In the genomic region with DNA sequence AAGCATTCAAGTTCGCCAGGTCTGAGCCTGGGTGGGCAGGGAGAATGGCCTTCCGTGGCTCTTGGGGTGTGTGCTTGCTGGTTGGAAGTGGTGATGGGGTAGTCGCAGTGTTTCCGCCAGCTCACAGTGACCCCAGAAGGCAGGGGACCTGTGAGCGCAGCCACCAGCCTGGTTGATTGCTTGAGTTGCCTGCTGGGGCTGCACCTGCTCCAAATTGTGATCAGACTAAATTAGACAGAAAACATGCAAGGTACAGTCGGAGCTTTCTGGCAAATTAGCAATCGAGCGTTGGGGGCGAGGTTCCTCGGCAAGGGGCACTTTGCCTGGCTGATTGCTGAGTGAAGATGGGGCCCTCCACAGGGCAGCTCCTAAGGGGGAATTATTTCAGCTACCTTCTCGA, we compare ENCODE assay signal across 23 mouse cellular contexts. TPM values are rescaled to one million over a fixed set of nuclear protein-coding genes. Genes with fewer than 3 reads are reported as not detected.
A peak's percentile ranks its signal among the peaks of the same experiment; 100 is the strongest.
DNase-seq lines count a peak whose midpoint lies in the region; ATAC-seq and TF ChIP-seq lines count a peak whose summit lies in the region.
"Had no signal": no experiment of that assay in that cellular context is flagged by ENCODE, and none has a peak within 500 bp of the region (broad histone marks: within the 10 kb centered on the region; RNA-seq: fewer than 3 reads in every experiment).

No protein-coding gene starts in this region.

- peaks cover 12% of the 10 kb centered on the region for H3K4me1 ChIP-seq in cerebellum, adult 2 months (ENCODE audit: control insufficient read depth, insufficient read depth, low read length)
- peaks cover 12% of the 10 kb centered on the region for H3K4me1 ChIP-seq in hindbrain, embryonic 16.5 days (ENCODE audit: control insufficient read depth, insufficient read depth, low read depth, low read length)
- peaks cover 21% of the 10 kb centered on the region for H3K4me1 ChIP-seq in hindbrain, embryonic 10.5 days (replicated peaks)
- peaks cover 37% of the 10 kb centered on the region for H3K4me1 ChIP-seq in E14TG2a.4 (replicated peaks; ENCODE audit: low read depth, low read length)
- H3K4me1 ChIP-seq in limb, embryonic 10.5 days, result peaks cover 8% of the 10 kb centered on the region

- H3K27me3 ChIP-seq in cerebellum, adult 2 months (ENCODE audit: control insufficient read depth, insufficient read depth, low read length), result peaks cover 1% of the 10 kb centered on the region; the same call in 1 of the 2 replicates
- no peaks in the 10 kb centered on the region for H3K27me3 ChIP-seq in hindbrain, embryonic 16.5 days (replicated peaks; ENCODE audit: control insufficient read depth, insufficient read depth, low read length)
- 0 out of 2 replicates have a peak, but pooled peaks cover 6% of the 10 kb centered on the region for H3K27me3 ChIP-seq in hindbrain, embryonic 10.5 days (ENCODE audit: insufficient read depth, poor library complexity, severe bottlenecking)
- no peaks in the 10 kb centered on the region for H3K27me3 ChIP-seq in E14TG2a.4 (ENCODE audit: insufficient read depth, low read length)
- H3K27me3 ChIP-seq in limb, embryonic 10.5 days (ENCODE audit: low read depth, poor library complexity, severe bottlenecking), result no peaks in the 10 kb centered on the region
- H3K27me3 ChIP-seq: CH12.LX; embryonic facial prominence, embryonic 12.5 days; heart, embryonic 15.5 days; liver, embryonic 15.5 days had no signal

- no peaks in the 10 kb centered on the region for H3K9me3 ChIP-seq in hindbrain, embryonic 16.5 days (ENCODE audit: control insufficient read depth, low read length)
- H3K9me3 ChIP-seq in hindbrain, embryonic 10.5 days, result no peaks in the 10 kb centered on the region
- H3K9me3 ChIP-seq in E14TG2a.4 (ENCODE audit: low read length), result no peaks in the 10 kb centered on the region
- H3K9me3 ChIP-seq in limb, embryonic 10.5 days (replicated peaks), result no peaks in the 10 kb centered on the region
- H3K9me3 ChIP-seq: embryonic facial prominence, embryonic 12.5 days; heart, embryonic 15.5 days; liver, embryonic 15.5 days had no signal

- ATAC-seq in hindbrain, embryonic 16.5 days, result peak; percentile 56; the same call in 1 of the 2 replicates

- H3K27ac ChIP-seq in cerebellum, adult 2 months (ENCODE audit: insufficient read depth, low read length), result no peak overlapping the region
- peak overlapping the region; percentile 26; the same call in 1 of the 2 replicates for H3K27ac ChIP-seq in hindbrain, embryonic 16.5 days (ENCODE audit: low read depth, low read length)
- H3K27ac ChIP-seq in hindbrain, embryonic 10.5 days, result no peak overlapping the region
- no peak overlapping the region for H3K27ac ChIP-seq in limb, embryonic 10.5 days
- H3K27ac ChIP-seq: embryonic facial prominence, embryonic 12.5 days; heart, embryonic 15.5 days; layer of hippocampus, adult 2 months; liver, embryonic 15.5 days had no signal

- no peak overlapping the region for H3K4me2 ChIP-seq in hindbrain, embryonic 16.5 days (ENCODE audit: low read length)
- H3K4me2 ChIP-seq: embryonic facial prominence, embryonic 12.5 days; heart, embryonic 15.5 days; liver, embryonic 15.5 days had no signal

- H3K9ac ChIP-seq in hindbrain, embryonic 16.5 days (ENCODE audit: low read depth, low read length), result no peak overlapping the region
- H3K9ac ChIP-seq: embryonic facial prominence, embryonic 12.5 days; heart, embryonic 15.5 days; liver, embryonic 15.5 days had no signal

- TF ChIP-seq CTCF in cerebellum, adult 2 months (IDR thresholded peaks at IDR 0.05; ENCODE audit: borderline replicate concordance, insufficient read depth, low read depth, low read length), result no peak
- no peak for TF ChIP-seq CTCF in E14TG2a.4 (conservative IDR thresholded peaks at IDR 0.05; ENCODE audit: low read length)

- H3K4me3 ChIP-seq in cerebellum, adult 2 months (replicated peaks; ENCODE audit: insufficient read depth, low read depth, low read length), result no peak overlapping the region
- H3K4me3 ChIP-seq in hindbrain, embryonic 16.5 days (ENCODE audit: low read length), result no peak overlapping the region
- H3K4me3 ChIP-seq in hindbrain, embryonic 10.5 days, result no peak overlapping the region
- H3K4me3 ChIP-seq in E14TG2a.4 (replicated peaks; ENCODE audit: low read length), result peak overlapping the region; percentile 27; the same call in 1 of the 2 replicates
- no peak overlapping the region for H3K4me3 ChIP-seq in limb, embryonic 10.5 days
- H3K4me3 ChIP-seq: embryonic facial prominence, embryonic 12.5 days; heart, embryonic 15.5 days; layer of hippocampus, adult 2 months; liver, embryonic 15.5 days; myocyte had no signal

- TF ChIP-seq POLR2A in cerebellum, adult 2 months (IDR thresholded peaks at IDR 0.05; ENCODE audit: borderline replicate concordance, insufficient read depth, low read length), result no peak

- peak; percentile 39 to 52 for DNase-seq in cerebellum, adult 2 months
- no peak for DNase-seq in cerebellum, adult 9-10 months
- no peak for DNase-seq in hindbrain, embryonic 10.5 days (ENCODE audit: low spot score)
- peak; percentile 18 to 28 for DNase-seq in cerebellum, postnatal 36 days
- DNase-seq in limb, embryonic 10.5 days (ENCODE audit: low spot score), result no peak
- no peak for DNase-seq in spleen, postnatal 14 days (ENCODE audit: low spot score in 2 of 2)
- DNase-seq: adrenal gland, adult 2 months; kidney, adult 11 months; kidney, postnatal 10 days; lung, postnatal 10 days; retina, postnatal 1 day; right cerebral cortex, postnatal 4 days; thymus, postnatal 36 days had no signal

- H3K36me3 ChIP-seq in hindbrain, embryonic 16.5 days (ENCODE audit: control insufficient read depth, insufficient read depth, low read length), result no peaks in the 10 kb centered on the region
- no peaks in the 10 kb centered on the region for H3K36me3 ChIP-seq in hindbrain, embryonic 10.5 days
- no peaks in the 10 kb centered on the region for H3K36me3 ChIP-seq in E14TG2a.4 (ENCODE audit: insufficient read depth, low read length)
- H3K36me3 ChIP-seq in limb, embryonic 10.5 days, result no peaks in the 10 kb centered on the region
- H3K36me3 ChIP-seq: embryonic facial prominence, embryonic 12.5 days; heart, embryonic 15.5 days; liver, embryonic 15.5 days had no signal

- WGBS in cerebellum, adult 2 months, result 13% methylated on average over 11 of the region's 11 CpGs
- 37% methylated on average over 11 of the region's 11 CpGs for WGBS in hindbrain, embryonic 16.5 days
- 73% methylated on average over 11 of the region's 11 CpGs for WGBS in hindbrain, embryonic 10.5 days
- 84% methylated on average over 11 of the region's 11 CpGs for WGBS in limb, embryonic 10.5 days

RNA-seq across cellular contexts. Expression of gene Cryaa, which starts 20.7 kb away (rescaled TPM):
- polyA plus RNA-seq in cerebellum, adult 2 months (2012; rRNA removed), result 0.54 and 0.85 TPM in 2 replicates
- polyA plus RNA-seq in hindbrain, embryonic 16.5 days (2015; fragmentation: Nextera tagmentation; extraction: Ambion mirVana), result 0.46 and 0.80 TPM in 2 replicates
- not detected in 2 replicates for polyA plus RNA-seq in hindbrain, embryonic 10.5 days (2016; fragmentation: Nextera tagmentation; extraction: Ambion mirVana)
- not detected in 2 replicates for polyA plus RNA-seq in limb, embryonic 10.5 days (2016; fragmentation: Nextera tagmentation; extraction: Ambion mirVana)
- polyA plus RNA-seq: adrenal gland, adult 2 months; gonadal fat pad, adult 2 months; heart, embryonic 15.5 days; liver, embryonic 15.5 days; myocyte; testis, adult 2 months had no signal

RNA-seq across cellular contexts. Expression of gene U2af1, which starts 39.7 kb away (rescaled TPM):
- polyA plus RNA-seq in cerebellum, adult 2 months (2012; rRNA removed), result 177 and 184 TPM in 2 replicates
- polyA plus RNA-seq in hindbrain, embryonic 16.5 days (2015; fragmentation: Nextera tagmentation; extraction: Ambion mirVana), result 158 and 175 TPM in 2 replicates
- polyA plus RNA-seq in hindbrain, embryonic 10.5 days (2016; fragmentation: Nextera tagmentation; extraction: Ambion mirVana), result 344 and 443 TPM in 2 replicates
- polyA plus RNA-seq in limb, embryonic 10.5 days (2016; fragmentation: Nextera tagmentation; extraction: Ambion mirVana), result 473 and 525 TPM in 2 replicates

Comparison
In these comparisons a context has a peak if more than half of its experiments do, and no peak if none do; other contexts are left out.
1. DNase-seq: peak in cerebellum, adult 2 months (2 of 2) and cerebellum, postnatal 36 days (2 of 2); none in cerebellum, adult 9-10 months (single experiment), hindbrain, embryonic 10.5 days (single experiment), limb, embryonic 10.5 days (single experiment) and spleen, postnatal 14 days (0 of 2).